Mouse (Mus musculus): ENCODE data around the gene Klhl40. TPM values are rescaled to one million over a fixed set of nuclear protein-coding genes. Genes with fewer than 3 reads are reported as not detected.

Gene Klhl40
- polyA plus RNA-seq, 1 experiment from 2014 or later = 0.14 TPM

DNA sequence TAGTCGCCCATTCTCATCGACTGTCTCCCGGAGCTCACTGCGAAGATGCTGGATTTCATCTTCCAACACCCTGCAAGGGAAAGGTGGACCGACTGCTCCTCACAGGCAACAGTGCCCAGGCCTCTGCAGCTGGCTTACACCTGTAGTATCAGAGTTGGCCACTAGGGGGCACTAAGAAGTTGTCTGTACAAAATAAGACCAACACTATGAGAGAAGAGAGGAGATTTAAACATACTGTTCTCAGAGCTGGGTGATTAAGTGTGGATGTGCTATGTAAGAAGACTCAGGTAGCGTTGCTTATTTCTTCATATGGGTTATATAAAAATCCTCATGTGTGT lies 53.5 kb downstream of the Klhl40 start:
- peak; percentile 38 for ATAC-seq (ENCODE audit: low FRiP score, low read depth)
- Histone ChIP-seq H3K27me3 (no peaks in the 10 kb centered on the region), H3K9me3 (0 out of 2 replicates have a peak, but pooled peaks cover 6% of the 10 kb centered on the region), H3K36me3 (no peaks in the 10 kb centered on the region), H3K4me1 (no peaks in the 10 kb centered on the region), H3K9ac (replicated peaks) (no peak overlapping the region), H3K27ac (replicated peaks) (no peak overlapping the region), H3K4me2 (replicated peaks) (no peak overlapping the region), H3K4me3 (no peak overlapping the region)
- WGBS = 32% methylated on average over 6 of the region's 6 CpGs

Other genes starting within 250 kb of the Klhl40 start
- gene Lyzl4, start 135.5 kb upstream of the Klhl40 start, polyA plus RNA-seq (2016; fragmentation: Nextera tagmentation; extraction: Ambion mirVana) = not detected in 2 replicates
- gene Vipr1, start 134.9 kb upstream of the Klhl40 start, polyA plus RNA-seq (2016; fragmentation: Nextera tagmentation; extraction: Ambion mirVana) = 0.18 and 0.26 TPM in 2 replicates
- gene Sec22c, start 72.1 kb upstream of the Klhl40 start, polyA plus RNA-seq (2016; fragmentation: Nextera tagmentation; extraction: Ambion mirVana) = 25.9 and 29.5 TPM in 2 replicates
- 107 TPM in 2 replicates for gene Ss18l2, start 67.3 kb upstream of the Klhl40 start, polyA plus RNA-seq (2016; fragmentation: Nextera tagmentation; extraction: Ambion mirVana)
- gene Nktr, start 58.4 kb upstream of the Klhl40 start, polyA plus RNA-seq (2016; fragmentation: Nextera tagmentation; extraction: Ambion mirVana) = 73.6 and 75.3 TPM in 2 replicates
- gene Zfp651, start 18.3 kb upstream of the Klhl40 start, polyA plus RNA-seq (2016; fragmentation: Nextera tagmentation; extraction: Ambion mirVana) = 10.9 and 13.3 TPM in 2 replicates
- not detected in 2 replicates for gene Hhatl, start 14.9 kb downstream of the Klhl40 start, polyA plus RNA-seq (2016; fragmentation: Nextera tagmentation; extraction: Ambion mirVana)
- gene Ccdc13, start 61.9 kb downstream of the Klhl40 start, polyA plus RNA-seq (2016; fragmentation: Nextera tagmentation; extraction: Ambion mirVana) = 3.2 and 4.3 TPM in 2 replicates
- gene Higd1a, start 80.8 kb downstream of the Klhl40 start, polyA plus RNA-seq (2016; fragmentation: Nextera tagmentation; extraction: Ambion mirVana) = 142 TPM in 2 replicates
- gene Ackr2, start 120.7 kb downstream of the Klhl40 start, polyA plus RNA-seq (2016; fragmentation: Nextera tagmentation; extraction: Ambion mirVana) = 1.1 and 1.4 TPM in 2 replicates
- gene Cyp8b1, start 138.7 kb downstream of the Klhl40 start, polyA plus RNA-seq (2016; fragmentation: Nextera tagmentation; extraction: Ambion mirVana) = not detected in 2 replicates
- 0.92 and 1.0 TPM in 2 replicates for gene Fam198a, start 173.4 kb downstream of the Klhl40 start, polyA plus RNA-seq (2016; fragmentation: Nextera tagmentation; extraction: Ambion mirVana)
- 15.3 and 15.4 TPM in 2 replicates for gene Pomgnt2, start 219.5 kb downstream of the Klhl40 start, polyA plus RNA-seq (2016; fragmentation: Nextera tagmentation; extraction: Ambion mirVana)